Mouse (Mus musculus) NIH3T3 (cell line): ENCODE measurements around the gene Methig1.
"Not testable (repeated sequence)": the region's sequence is repeated elsewhere in the genome, so short reads cannot be mapped to it uniquely, and the experiment has no call there.

ENCODE experiments used
- DNase-seq: peaks from one replicate; pipeline ENCODE4 v3.0.0-alpha.2; 2012; ENCODE audit warnings: low read depth

The Methig1 gene

GRCm38 (mm10) chr15:100400592-100401250 is 47.8 kb downstream of the Methig1 start:
- no peak for DNase-seq

DNA sequence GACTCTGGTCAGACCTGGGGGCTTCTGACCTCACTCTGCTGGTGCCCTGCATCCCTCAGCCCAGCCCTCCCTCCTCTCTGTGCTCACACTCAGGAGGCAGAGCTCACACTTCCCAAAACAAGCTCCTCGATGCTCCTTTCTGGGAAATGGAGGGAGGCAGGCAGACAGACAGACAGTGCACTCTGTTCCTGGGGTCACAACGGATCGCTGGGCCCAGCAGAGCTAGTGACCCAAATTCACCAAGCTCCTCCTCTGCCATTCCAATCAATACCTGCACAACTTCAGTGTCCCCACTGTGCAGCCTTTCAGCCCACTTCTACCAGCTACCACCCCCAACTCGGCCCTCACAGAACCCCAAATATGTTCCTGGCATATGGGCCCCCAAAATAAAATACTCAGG is 48.9 kb downstream of the Methig1 start:
- DNase-seq: no peak

DNA sequence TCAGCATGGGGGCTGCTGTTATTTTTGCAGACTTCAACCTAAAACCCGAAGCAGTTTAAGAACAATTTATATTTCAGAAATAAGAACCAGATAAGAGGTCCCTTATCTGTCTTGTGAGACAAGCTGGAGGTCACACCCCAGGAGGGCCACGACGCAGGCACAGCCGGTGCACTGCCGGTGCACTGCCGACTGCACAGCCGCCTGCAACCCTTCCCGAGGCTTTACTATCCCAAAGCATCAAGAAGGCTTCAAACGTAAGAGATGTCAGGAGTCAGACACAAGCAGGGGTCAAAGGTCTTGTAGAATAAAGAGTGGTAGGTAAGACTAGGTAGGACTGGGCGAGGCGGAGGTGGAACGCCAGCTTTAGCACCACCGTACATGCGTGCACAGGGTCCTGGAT is 49.4 kb downstream of the Methig1 start:
- no peak for DNase-seq

DNA sequence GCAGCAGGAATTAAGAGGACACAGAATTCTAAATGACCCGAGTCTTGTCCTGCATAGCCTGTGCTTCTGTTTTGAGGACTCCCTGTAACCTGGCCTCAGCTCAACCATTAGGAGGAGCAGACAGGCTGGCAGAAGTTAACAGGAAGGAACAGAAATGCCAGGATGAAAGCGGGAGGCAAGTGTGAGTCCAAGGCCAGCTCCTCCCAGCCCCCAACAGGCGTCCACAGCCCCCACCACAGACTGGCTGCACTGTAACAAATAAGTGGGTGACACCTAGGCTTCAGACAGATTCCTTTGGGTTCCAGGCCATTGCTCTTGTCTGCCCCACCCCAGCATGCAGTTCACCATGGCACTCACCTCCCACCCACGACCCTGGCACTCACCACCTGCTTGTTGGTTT is 49.8 kb downstream of the Methig1 start:
- no peak for DNase-seq

DNA sequence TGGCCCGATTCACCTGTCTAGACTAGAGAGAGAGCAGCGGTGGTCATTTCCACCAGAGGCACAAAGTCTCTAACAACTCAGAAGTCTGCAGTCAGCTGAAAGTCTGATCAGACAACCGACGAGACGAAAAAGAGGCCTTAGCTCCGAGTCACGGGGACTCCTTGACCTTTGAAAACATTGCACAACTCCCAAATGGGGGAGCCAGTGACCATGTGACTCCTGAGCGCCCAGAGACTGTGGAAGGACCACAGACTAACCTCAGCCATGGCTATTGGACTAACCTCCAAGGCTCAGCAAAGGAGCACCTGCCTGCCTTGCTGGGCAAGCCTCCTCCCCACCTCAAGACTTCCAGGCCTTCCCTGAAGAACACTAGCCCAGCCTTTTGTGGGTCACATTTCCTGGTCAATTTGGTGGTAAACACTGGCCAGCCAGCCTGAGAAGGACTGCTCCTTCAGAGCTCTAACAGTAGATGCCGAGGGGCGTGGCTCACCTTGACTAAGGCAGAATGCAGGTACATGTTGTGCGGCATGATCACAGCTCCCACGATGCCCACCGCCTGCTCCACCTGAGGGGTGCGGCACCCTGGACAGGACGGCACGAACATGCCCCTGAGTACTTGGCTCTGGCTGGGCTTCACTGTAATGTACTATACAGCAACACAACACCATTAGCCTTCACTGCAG is 50.5 kb downstream of the Methig1 start:
- DNase-seq: no peak

DNA sequence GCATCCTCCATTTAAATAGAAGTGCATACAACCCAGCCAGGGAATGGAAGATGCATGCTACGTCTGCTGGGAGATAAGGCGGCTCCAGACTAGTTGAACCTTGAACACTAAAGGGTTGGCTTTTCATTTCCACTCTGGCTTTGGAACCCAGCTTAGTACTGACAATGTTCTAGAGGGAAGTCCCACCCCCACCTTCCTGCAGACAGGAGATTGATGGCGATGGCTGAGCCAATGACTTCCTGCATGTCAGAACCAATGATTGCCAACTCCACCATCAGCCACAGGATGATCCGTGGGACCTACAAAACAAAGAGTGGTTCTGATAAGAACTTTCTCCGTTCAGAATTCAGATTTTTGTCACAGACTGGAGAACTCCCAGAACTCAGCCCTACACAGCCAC is 53.1 kb downstream of the Methig1 start:
- no peak for DNase-seq

GRCm38 (mm10) chr15:100410918-100411672 is 58.1 kb downstream of the Methig1 start:
- peak; percentile 93 for DNase-seq

- no peak for DNase-seq
Measured at GRCm38 (mm10) chr15:100411731-100412130, 58.8 kb downstream of the Methig1 start.

DNA sequence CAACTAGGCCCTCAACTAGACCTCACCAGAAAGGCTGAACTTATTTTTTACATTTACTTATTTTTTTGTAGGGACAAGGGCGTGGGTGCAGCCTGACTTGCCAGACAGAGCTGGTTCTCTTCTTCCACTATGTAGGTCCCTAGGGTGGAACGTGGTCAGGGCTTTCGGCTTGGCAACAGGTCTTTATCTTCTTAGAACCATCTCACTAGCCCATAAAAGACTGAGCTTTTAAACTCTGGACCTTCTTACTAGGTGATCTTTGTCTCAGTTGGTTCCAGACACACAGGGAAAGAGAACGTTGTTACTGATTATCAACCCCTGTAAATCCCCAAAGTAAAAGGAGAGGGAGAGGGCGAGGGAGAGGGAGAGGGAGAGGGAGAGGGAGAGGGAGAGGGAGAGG is 60.4 kb downstream of the Methig1 start:
- DNase-seq: no peak

DNA sequence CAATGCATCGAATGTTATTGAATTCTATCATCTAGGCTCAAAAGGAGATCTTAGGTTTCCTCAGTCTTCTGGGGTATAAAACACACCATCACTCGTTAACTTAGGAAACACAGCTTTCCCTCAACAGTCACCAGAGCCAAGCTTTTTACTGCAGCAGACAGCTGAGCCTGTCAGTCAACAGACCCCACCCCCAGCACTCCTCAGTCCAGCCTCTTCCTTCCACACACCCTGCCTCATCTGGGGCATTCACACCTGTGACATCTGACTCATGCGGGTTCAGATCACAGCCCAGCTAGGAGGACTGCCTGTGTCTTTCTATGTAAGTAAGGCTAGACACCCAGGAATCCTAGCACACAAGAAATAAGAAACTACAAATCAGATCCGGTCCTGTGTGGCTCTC is 61.1 kb downstream of the Methig1 start:
- DNase-seq: no peak

DNA sequence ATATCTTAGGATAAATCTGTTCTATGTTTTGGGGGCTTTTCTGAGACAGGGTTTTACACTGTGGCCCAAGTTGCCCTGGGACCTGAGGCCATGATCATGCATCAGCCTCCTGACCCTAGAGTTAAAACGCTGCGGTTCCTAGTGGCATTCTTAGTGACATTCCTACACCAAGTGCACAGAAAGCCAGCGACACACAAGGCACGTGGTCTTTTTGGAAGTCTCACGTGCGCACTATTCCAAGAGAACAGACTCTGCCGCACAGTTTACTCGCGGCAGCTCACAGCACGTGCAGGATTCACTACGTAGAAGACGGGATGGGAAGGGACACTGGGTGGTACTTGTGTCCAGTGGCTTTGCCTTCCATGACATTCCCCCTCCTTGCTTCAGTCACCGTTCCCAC is 62.0 kb downstream of the Methig1 start:
- no peak for DNase-seq

GRCm38 (mm10) chr15:100415684-100416083 is 62.7 kb downstream of the Methig1 start:
- DNase-seq: no peak

- DNase-seq: no peak
Measured at GRCm38 (mm10) chr15:100417854-100418450, 65.0 kb downstream of the Methig1 start.

DNA sequence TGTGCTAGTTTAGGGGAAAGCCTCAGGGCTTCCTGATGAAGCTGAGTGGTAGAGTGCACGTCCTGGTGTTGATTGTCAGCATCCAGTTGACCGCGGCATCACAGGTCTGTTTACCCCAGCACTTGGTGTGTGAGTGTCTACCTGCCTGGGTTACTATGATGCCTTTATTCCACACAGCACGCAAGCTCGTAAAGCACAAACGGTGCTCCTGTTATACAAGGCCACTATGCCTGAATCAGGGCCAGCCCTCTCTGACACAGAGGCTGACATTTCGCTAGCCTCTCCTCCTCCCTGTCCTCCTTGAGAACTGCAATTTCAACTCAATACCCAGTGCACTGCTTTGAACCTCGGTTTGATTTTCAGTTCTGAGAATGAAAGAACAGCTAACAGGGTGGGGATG is 66.4 kb downstream of the Methig1 start:
- no peak for DNase-seq

GRCm38 (mm10) chr15:100419901-100420745 is 67.2 kb downstream of the Methig1 start:
- no peak for DNase-seq

GRCm38 (mm10) chr15:100421059-100421757 is 68.3 kb downstream of the Methig1 start:
- DNase-seq: peak; percentile 82

DNA sequence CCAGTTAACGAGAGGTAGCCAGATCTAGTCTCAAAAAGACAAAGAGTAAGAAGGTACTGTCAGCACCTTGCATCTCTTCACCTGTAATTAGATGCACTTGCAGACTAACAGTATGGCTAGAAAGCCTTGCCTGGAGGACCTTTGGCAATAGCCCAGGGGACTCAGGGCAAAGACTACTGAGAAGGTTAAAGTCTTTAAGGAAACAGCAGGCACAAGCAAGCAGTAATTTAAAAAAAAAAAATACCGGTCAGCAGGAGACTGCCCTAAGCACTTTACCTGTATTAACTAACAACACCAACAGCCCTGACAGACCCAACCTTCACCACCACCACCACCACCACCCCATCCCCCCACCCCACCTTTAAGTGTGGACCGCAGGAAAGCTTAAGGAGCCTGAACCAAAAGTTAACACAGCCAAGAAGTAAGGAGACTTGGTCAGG is 68.8 kb downstream of the Methig1 start, which contains the start of gene Gm5475:
TSS of gene Gm5475 (plus strand) at position 390 of the 440 bp plus-strand sequence.
- not testable (repeated sequence) for DNase-seq

GRCm38 (mm10) chr15:100422476-100422875 is 69.5 kb downstream of the Methig1 start:
- peak; percentile 48 for DNase-seq

DNA sequence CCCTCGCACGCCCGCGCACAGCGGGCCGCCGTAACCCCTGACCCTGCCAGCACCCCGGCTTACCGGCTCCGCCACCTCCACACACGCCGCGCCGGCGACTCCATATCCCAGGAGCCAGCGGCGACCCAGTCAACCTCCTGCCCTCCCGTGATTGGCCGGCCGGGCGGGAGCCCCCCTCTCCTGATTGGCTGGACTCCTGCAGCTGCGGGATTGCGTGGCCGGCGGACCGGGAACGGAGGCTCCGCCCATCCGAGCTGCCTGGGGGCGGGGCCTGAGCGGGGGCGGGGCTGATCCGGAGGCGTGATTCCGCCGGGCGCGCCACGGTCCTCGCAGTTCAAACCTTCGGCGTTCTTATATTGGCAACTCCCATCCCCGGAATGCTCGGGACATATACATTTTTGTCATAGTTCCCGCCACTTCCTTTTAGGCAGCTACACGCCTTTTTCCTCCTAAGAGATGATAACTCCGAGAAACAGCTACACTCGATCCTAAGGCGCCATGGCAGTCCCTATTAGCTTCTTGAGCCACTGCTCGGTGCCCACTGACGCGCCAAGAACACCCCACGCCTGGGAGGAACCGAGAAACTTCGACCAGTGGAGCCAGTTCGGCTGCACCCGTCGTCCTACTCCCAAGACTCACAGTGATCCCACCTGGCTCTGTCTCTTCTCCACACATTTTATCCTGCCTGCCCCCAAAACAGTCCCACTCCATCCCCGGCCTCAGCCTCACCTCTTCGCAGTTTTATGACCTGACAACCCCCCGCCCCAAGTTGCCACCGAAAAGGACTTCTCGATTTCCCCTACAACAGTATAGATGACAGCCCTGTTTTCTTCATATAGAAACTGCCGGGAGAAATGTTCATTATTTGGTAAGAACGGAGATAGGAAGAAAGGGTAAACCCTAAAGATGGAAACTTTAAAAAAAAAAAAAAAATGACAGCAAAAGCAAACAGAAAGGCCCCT is 70.2 kb downstream of the Methig1 start:
- DNase-seq: peak; percentile 96

GRCm38 (mm10) chr15:100423916-100424315 is 71.0 kb downstream of the Methig1 start:
- DNase-seq: no peak
